Mouse (Mus musculus) urinary bladder, postnatal 0 days (tissue): ENCODE data around the gene Cd1d1. TPM values are rescaled to one million over a fixed set of nuclear protein-coding genes. Genes with fewer than 3 reads are reported as not detected.

Source experiments
- polyA plus RNA-seq: library from polyadenylated mRNA; unstranded; fragments of >200 nt; fragmentation: Nextera tagmentation; extraction: Ambion mirVana; gene quantifications from 2 replicates; pipeline ENCODE4 v1.2.1, GENCODE M21; 2015

Cd1d1 gene
- 6.7 and 10.8 TPM in 2 replicates for polyA plus RNA-seq

GRCm38 (mm10) chr3:86999415-86999740, at the start of gene Cd1d1:
Gene Cd1d1 (minus strand): TSS chr3:86999441.

Other genes with a start within 250 kb of the Cd1d1 start
- 0.87 and 1.1 TPM in 2 replicates for gene Dclk2, start 78.6 kb downstream of the Cd1d1 start, polyA plus RNA-seq
- 10.0 and 11.3 TPM in 2 replicates for gene Kirrel, start 175.3 kb upstream of the Cd1d1 start, polyA plus RNA-seq